Mouse (Mus musculus) embryonic facial prominence, embryonic 11.5 days (tissue): Measurements from ENCODE around the gene Rasip1. TPM values are rescaled to one million over a fixed set of nuclear protein-coding genes. Genes with fewer than 3 reads are reported as not detected.
A peak's percentile ranks its signal among the peaks of the same experiment; 100 is the strongest.

Experiments
- ATAC-seq: fragments of 200-750 bp; cut with Nextera tagmentation; replicated peaks from 2 replicates; pipeline ENCODE4 v1.8.0; 2017; ENCODE audit warnings: low read depth; ENCODE audit not compliant: insufficient number of reproducible peaks, low FRiP score, low TSS enrichment
- DNase-seq: peaks from one replicate; pipeline ENCODE4 v3.0.0-alpha.2; 2015; ENCODE audit warnings: low spot score
- H3K27ac ChIP-seq: fragments of 300-500 bp; sonication (generic); replicated peaks from 2 replicates; pipeline ENCODE4 v1.5.1; 2014; ENCODE audit warnings: mild to moderate bottlenecking, low read depth, low read length, control low read depth
- H3K27me3 ChIP-seq: fragments of 300-500 bp; sonication (generic); 2 replicates; pipeline ENCODE4 v1.6.1; 2014; ENCODE audit warnings: mild to moderate bottlenecking, low read length, moderate library complexity, mixed read lengths; ENCODE audit not compliant: control insufficient read depth, insufficient read depth
- H3K36me3 ChIP-seq: fragments of 300-500 bp; sonication (generic); replicated peaks from 2 replicates; pipeline ENCODE4 v1.6.1; 2014; ENCODE audit warnings: low read depth, mild to moderate bottlenecking, low read length, moderate library complexity, mixed read lengths; ENCODE audit not compliant: control insufficient read depth, insufficient read depth
- H3K4me1 ChIP-seq: fragments of 300-500 bp; sonication (generic); 2 replicates; pipeline ENCODE4 v1.6.1; 2014; ENCODE audit warnings: low read length, mixed read lengths; ENCODE audit not compliant: control insufficient read depth, insufficient read depth
- H3K4me2 ChIP-seq: fragments of 300-500 bp; sonication (generic); 2 replicates; pipeline ENCODE4 v1.6.1; 2014; ENCODE audit warnings: low read depth, mild to moderate bottlenecking, control low read depth, low read length, moderate library complexity
- H3K4me3 ChIP-seq: fragments of 300-500 bp; sonication (generic); 2 replicates; pipeline ENCODE4 v1.5.1; 2014; ENCODE audit warnings: low read depth, low read length, control low read depth
- H3K9ac ChIP-seq: fragments of 300-500 bp; sonication (generic); replicated peaks from 2 replicates; pipeline ENCODE4 v1.6.1; 2014; ENCODE audit warnings: mild to moderate bottlenecking, control low read depth, low read length
- H3K9me3 ChIP-seq: fragments of 300-500 bp; sonication (generic); replicated peaks from 2 replicates; pipeline ENCODE4 v1.6.1; 2016; ENCODE audit warnings: mild to moderate bottlenecking, low read length, inconsistent platforms, mixed read lengths; ENCODE audit not compliant: control insufficient read depth
- WGBS: fragments of 180-500 bp; shearing (Covaris S2); extraction: QIAGEN DNeasy Blood & Tissue Kit; methylation state at CpG from one replicate; pipeline ENCODE4 v1.1.7; 2014; 5-methylcytosine and 5-hydroxymethylcytosine counted together
- polyA plus RNA-seq: library from polyadenylated mRNA; unstranded; fragments of >200 nt; fragmentation: Nextera tagmentation; extraction: Ambion mirVana; gene quantifications from 2 replicates; pipeline ENCODE4 v1.2.1, GENCODE M21; 2014

The Rasip1 gene
- polyA plus RNA-seq, 1 experiment from 2014 or later = 5.7 TPM

DNA sequence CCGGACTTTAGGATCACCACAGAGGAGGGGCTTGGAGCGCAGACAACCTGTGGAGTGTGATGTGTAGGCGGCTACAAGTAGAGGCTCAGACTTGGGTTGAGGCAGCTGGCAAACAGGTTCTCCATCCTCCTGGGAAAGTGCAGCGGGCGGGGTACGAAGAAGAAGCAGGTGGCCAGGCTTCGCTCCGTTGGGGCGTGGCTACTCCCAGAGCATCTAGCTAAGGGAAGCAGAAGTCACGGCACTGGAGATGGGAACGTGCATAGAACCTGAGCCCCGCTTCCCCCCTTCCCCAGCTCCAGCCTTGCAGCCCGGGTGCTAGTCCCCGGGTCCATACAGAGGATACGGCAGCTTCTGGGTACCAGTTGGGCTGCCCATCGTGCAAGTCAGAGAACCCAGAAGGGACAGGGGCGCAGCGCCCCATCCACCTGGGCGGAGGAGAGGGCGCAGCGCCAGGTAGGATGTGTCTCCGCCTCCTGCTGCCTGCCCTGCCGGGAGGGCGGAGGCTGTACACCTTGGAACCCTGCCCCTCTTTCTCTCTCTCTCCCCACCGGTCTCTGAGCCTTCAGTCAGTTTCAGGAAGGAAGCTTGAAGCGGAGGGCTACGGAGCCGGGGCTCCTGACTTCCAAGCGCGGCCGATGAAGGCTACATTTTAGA is 10.1 kb upstream of the Rasip1 start, which contains the start of gene Fut1:
TSS of gene Fut1 (plus strand) at position 248 of the 654 bp plus-strand sequence.
- Histone ChIP-seq H3K27ac (no peak within 1 kb of the TSS), H3K9ac (peak within 1 kb of the TSS; percentile 32), H3K4me2 (peak within 1 kb of the TSS; percentile 19), H3K36me3 (no peaks in the 10 kb centered on the region), H3K4me1 (0 out of 2 replicates have a peak, but pooled peaks cover 6% of the 10 kb centered on the region), H3K9me3 (no peaks in the 10 kb centered on the region), H3K4me3 (peak within 1 kb of the TSS; percentile 10), H3K27me3 (peaks cover 18% of the 10 kb centered on the region)
- WGBS = 5% methylated on average over 31 of the region's 31 CpGs
- ATAC-seq (no peak; the same call in 1 of the 2 replicates), DNase-seq (peak; percentile 44)

DNA sequence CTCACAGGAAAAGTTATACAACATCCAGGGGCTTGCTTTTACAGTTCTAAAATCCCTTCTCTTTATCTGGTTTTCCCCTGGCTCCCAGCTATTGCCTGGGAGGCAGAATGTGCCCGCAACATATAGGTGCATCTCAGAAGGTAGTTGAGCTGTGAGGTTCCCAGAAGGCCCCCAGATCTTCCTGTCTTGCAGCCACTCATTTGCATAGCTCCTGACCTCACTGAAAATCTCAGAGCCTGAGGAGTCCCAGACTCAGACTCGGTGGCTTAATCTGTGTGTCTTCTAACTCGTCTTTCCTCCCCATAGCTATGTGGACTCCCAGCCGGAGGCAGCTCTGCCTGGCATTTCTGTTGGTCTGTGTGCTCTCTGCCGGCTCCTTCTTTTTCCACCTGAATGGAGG is 9.0 kb upstream of the Rasip1 start:
- peaks cover 18% of the 10 kb centered on the region for H3K27me3 ChIP-seq
- no peaks in the 10 kb centered on the region for H3K36me3 ChIP-seq
- no peak overlapping the region for H3K27ac ChIP-seq
- no peak overlapping the region for H3K4me3 ChIP-seq
- H3K4me2 ChIP-seq = no peak overlapping the region
- 76% methylated on average over 5 of the region's 5 CpGs for whole genome bisulfite sequencing
- 0 out of 2 replicates have a peak, but pooled peaks cover 6% of the 10 kb centered on the region for H3K4me1 ChIP-seq
- DNase-seq (no peak), ATAC-seq (no peak)
- H3K9me3 ChIP-seq = no peaks in the 10 kb centered on the region
- no peak overlapping the region for H3K9ac ChIP-seq

- Histone ChIP-seq H3K27me3 (peaks cover 18% of the 10 kb centered on the region), H3K9ac (no peak overlapping the region), H3K27ac (no peak overlapping the region), H3K4me3 (no peak overlapping the region), H3K9me3 (no peaks in the 10 kb centered on the region), H3K4me2 (no peak overlapping the region), H3K4me1 (0 out of 2 replicates have a peak, but pooled peaks cover 6% of the 10 kb centered on the region), H3K36me3 (no peaks in the 10 kb centered on the region)
- DNase-seq (no peak), ATAC-seq (no peak)
- 91% methylated on average over 5 of the region's 5 CpGs for WGBS
These were observed 7.7 kb upstream of the Rasip1 start for GRCm38 (mm10) chr7:45619592-45619991.

GRCm38 (mm10) chr7:45621443-45621842 is 5.8 kb upstream of the Rasip1 start, which contains the start of gene Izumo1:
Gene Izumo1 (plus strand): TSS chr7:45621811.
- no peak within 1 kb of the TSS for H3K4me3 ChIP-seq
- peak; percentile 33 for DNase-seq
- H3K4me1 ChIP-seq = 0 out of 2 replicates have a peak, but pooled peaks cover 4% of the 10 kb centered on the region
- 32% methylated on average over 9 of the region's 9 CpGs for WGBS
- H3K36me3 ChIP-seq = no peaks in the 10 kb centered on the region
- no peaks in the 10 kb centered on the region for H3K9me3 ChIP-seq
- H3K27me3 ChIP-seq = peaks cover 15% of the 10 kb centered on the region
- no peak within 1 kb of the TSS for H3K9ac ChIP-seq
- ATAC-seq = no peak
- H3K27ac ChIP-seq = no peak within 1 kb of the TSS
- no peak within 1 kb of the TSS for H3K4me2 ChIP-seq

DNA sequence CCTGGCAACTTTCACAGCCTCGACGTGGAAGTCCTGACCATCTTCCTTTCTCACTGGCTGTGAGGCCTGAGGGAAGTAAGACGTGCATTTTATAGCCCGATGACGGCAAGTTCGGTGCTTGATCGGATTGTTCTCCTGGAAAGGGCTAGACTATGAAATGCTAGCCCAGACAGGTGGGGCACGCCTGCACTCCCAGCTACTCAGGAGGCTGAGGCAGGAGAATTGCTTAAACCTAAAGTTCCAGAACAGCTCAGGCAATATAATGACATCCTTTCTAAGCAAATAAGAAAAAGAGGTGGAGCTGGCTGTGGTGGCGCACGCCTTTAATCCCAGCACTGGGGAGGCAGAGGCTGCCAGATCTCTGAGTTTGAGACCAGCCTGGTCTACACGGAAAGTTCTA is 3.8 kb upstream of the Rasip1 start:
- DNase-seq = no peak
- 90% methylated on average over 11 of the region's 11 CpGs for WGBS
- no peak for ATAC-seq
- H3K36me3 ChIP-seq = no peaks in the 10 kb centered on the region
- no peaks in the 10 kb centered on the region for H3K4me1 ChIP-seq
- no peak overlapping the region for H3K27ac ChIP-seq
- no peaks in the 10 kb centered on the region for H3K9me3 ChIP-seq
- no peak overlapping the region for H3K9ac ChIP-seq
- peaks cover 15% of the 10 kb centered on the region for H3K27me3 ChIP-seq
- no peak overlapping the region for H3K4me3 ChIP-seq
- H3K4me2 ChIP-seq = no peak overlapping the region

- DNase-seq = no peak
- Histone ChIP-seq H3K4me2 (no peak overlapping the region), H3K4me1 (no peaks in the 10 kb centered on the region), H3K9ac (no peak overlapping the region), H3K9me3 (no peaks in the 10 kb centered on the region), H3K36me3 (no peaks in the 10 kb centered on the region), H3K4me3 (no peak overlapping the region), H3K27me3 (peaks cover 14% of the 10 kb centered on the region), H3K27ac (no peak overlapping the region)
- WGBS = 73% methylated on average over 3 of the region's 3 CpGs
- no peak for ATAC-seq
These were observed 2.6 kb upstream of the Rasip1 start for GRCm38 (mm10) chr7:45624718-45625117.

- Histone ChIP-seq H3K4me1 (no peaks in the 10 kb centered on the region), H3K4me3 (no peak overlapping the region), H3K36me3 (no peaks in the 10 kb centered on the region), H3K27ac (no peak overlapping the region), H3K9ac (no peak overlapping the region), H3K27me3 (peaks cover 14% of the 10 kb centered on the region), H3K9me3 (no peaks in the 10 kb centered on the region), H3K4me2 (no peak overlapping the region)
- ATAC-seq = no peak
- 93% methylated on average over 8 of the region's 8 CpGs for WGBS
- no peak for DNase-seq
These were observed 1.8 kb upstream of the Rasip1 start for GRCm38 (mm10) chr7:45625481-45625880.

- no peaks in the 10 kb centered on the region for H3K36me3 ChIP-seq
- H3K27me3 ChIP-seq = peaks cover 14% of the 10 kb centered on the region
- DNase-seq (no peak), ATAC-seq (no peak)
- H3K4me3 ChIP-seq = no peak overlapping the region
- no peak overlapping the region for H3K9ac ChIP-seq
- no peaks in the 10 kb centered on the region for H3K4me1 ChIP-seq
- H3K9me3 ChIP-seq = no peaks in the 10 kb centered on the region
- H3K27ac ChIP-seq = no peak overlapping the region
- 87% methylated on average over 7 of the region's 7 CpGs for WGBS
- H3K4me2 ChIP-seq = no peak overlapping the region
These were observed 664 bp upstream of the Rasip1 start for GRCm38 (mm10) chr7:45626571-45627076.
